Mouse (Mus musculus): ENCODE measurements around the gene Amdhd2.

- TF ChIP-seq POLR2A (IDR thresholded peaks at IDR 0.05; ENCODE audit: insufficient read depth, low read depth, low read length): no peak
- no peak for TF ChIP-seq EP300 (IDR thresholded peaks at IDR 0.05; ENCODE audit: insufficient read depth, low read depth, low read length)
Observed at GRCm38 (mm10) chr17:24164566-24165259, 1.1 kb upstream of the Amdhd2 start.

Measured in heart, adult 2 months (tissue).